Mouse (Mus musculus) cerebellum, adult 11-12 months (tissue): ENCODE results near the gene B230219D22Rik.
"Not testable (repeated sequence)": the region's sequence is repeated elsewhere in the genome, so short reads cannot be mapped to it uniquely, and the experiment has no call there.

Experiments used
- DNase-seq: peaks from one replicate; pipeline ENCODE4 v3.0.0; 2022

B230219D22Rik gene

DNA sequence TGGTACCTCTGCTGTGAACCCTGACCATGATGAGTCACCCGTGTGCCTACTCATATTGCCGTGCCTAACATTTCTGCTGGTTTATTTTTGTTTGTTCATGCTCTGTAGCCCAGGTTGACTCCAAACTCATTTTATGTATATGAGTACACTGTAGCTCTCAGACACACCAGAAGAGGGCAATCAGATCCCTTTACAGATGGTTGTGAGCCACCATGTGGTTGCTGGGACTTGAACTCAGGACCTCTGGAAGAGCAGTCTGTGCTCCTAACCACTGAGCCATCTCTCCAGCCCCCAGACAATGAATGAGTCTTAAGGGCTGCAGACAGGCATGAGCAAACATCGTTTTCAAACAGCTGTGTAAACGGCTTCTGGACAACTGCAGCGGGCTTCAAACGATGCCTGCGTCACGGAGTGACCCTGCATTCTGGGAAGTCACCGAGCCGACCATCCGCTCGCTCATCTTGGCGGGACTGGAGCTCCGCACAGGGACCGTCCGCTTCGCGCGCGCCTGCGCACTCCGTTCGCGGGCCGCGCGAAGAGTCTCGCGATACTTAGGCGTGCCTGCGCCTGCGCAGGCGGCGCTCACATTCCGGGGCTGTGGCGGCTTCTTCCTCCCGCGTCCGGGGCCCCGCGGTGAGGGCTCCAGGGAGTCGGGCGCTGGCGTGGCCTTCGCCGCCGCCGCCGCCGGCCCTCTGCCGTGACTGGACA lies at the start of gene B230219D22Rik:
Gene B230219D22Rik (plus strand): TSS at position 590 of the 708 bp plus-strand sequence.
- peak; percentile 93 for DNase-seq

- DNase-seq = no peak
These were observed 48.4 kb upstream of the B230219D22Rik start for GRCm38 (mm10) chr13:55644525-55644924.

- no peak for DNase-seq
These were observed 42.8 kb upstream of the B230219D22Rik start for GRCm38 (mm10) chr13:55650098-55650497.

GRCm38 (mm10) chr13:55650980-55651379 lies 41.9 kb upstream of the B230219D22Rik start:
- no peak for DNase-seq

DNA sequence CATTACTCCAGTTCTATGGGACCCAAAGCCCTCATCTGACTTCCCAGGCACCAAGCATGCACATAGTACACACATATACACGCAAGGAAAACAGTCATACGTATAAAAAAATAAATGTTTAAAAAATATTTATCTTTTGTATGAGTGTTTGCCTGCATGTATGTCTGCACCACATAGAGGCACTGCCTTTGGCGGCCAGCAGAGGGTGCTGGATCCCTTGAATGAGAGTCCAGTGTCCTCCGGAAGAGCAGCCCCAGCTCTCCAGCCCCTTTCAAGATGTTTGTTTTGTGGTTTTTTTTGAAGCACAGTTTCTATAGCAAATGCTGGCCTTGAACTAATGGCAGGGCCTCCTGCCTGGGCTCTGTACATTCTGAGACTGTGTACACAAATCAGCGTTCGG lies 24.4 kb upstream of the B230219D22Rik start:
- DNase-seq = no peak

- no peak for DNase-seq
These were observed 20.2 kb upstream of the B230219D22Rik start for GRCm38 (mm10) chr13:55672711-55673110.

DNA sequence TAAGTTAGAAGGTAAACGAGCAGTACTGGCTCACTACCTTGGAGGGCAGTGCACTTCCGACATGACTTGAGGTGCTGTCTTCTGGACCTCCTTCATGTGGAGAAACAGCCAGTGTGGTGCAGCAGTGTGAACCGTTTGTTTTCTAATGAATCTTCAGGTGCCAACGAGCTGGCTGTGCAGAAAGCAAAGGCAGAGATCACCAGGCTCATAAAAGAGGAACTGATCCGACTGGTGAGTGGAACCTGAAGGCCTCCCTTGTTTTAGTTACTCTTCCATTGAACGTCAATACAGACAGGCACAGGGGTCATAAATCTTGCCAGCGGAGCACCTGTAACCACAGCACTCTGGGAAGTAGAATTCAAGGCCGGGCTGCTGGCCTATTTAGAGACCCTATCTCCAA lies 15.6 kb upstream of the B230219D22Rik start:
- DNase-seq = no peak

GRCm38 (mm10) chr13:55682201-55682600 lies 10.7 kb upstream of the B230219D22Rik start:
- no peak for DNase-seq

DNA sequence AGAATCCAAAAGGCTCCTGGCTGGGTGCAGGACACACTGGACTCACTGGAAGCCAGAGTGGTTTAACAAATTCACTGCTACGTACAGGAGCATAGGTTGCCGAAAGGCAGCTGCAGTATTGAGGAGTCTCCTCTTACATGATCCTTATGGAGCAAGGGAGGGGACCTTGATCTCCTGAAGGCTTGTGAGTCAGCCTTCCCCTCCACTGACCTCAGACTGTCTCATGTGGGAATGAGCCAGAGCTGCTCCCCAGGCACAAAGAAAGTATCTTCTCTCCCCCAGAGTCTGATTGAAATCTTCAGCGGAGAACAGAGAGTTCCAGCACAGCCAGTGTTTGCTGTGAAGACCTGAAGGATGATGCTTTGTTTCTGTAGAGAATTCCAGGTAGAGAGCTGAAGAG lies 9.3 kb upstream of the B230219D22Rik start:
- no peak for DNase-seq

- no peak for DNase-seq
These were observed 6.8 kb upstream of the B230219D22Rik start for GRCm38 (mm10) chr13:55686107-55686633.

DNA sequence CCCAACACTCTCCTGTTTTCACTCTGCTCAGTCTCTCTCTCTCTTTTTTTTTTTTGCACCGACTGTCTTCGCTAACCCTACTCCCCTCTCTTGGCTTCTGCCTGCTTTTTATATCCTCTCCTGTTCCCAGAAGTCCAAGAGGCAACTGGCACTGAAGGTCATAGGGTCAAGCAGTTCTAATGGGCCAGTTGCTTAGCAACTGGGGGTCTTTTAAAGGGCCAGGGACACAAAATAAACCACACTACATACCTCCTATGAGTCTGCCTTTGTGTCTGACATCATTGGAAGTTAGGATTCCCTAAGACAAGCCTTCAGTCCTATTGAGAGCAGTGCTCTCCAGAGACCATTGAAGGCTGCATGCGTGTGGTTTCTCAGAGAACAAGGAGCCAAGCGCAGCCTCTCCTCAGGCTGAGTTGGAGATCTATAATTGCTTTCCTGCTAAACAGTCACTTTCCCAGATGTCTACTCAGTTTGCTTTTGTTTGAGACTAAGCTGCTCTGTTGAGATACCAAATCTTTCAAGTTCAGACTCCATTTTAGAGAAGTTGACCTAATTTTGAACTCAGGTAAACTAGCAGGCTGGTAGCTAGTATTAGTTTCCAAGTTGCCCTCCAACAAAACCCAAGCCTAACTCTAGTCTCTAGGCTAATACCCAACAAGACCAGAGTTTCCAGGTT lies 4.9 kb upstream of the B230219D22Rik start:
- DNase-seq = no peak

DNA sequence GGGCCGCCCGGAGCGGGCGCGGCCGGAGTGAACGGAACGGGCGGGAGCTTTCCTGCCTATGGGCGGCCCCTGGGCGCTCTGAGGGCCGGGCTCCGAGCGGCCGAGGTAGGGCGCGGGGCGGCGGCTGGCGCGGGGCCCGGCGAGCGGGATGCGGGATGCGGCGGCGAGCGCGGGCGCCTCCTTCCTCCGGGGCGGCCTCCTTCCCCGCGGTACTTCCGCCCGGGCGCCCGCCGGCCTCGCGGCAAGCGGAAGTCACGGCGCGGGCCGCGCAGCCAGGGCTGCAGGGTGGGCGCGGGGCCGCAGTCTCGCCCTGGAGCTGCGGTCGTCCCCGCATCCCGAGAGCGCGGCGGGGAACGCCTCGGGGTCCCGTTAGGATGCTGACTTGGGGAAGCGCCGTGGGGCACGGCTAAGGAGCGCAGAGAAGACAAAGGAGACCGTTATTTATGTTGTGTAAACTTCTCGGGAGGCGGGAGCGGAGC lies 358 bp downstream of the B230219D22Rik start:
- DNase-seq = no peak

DNA sequence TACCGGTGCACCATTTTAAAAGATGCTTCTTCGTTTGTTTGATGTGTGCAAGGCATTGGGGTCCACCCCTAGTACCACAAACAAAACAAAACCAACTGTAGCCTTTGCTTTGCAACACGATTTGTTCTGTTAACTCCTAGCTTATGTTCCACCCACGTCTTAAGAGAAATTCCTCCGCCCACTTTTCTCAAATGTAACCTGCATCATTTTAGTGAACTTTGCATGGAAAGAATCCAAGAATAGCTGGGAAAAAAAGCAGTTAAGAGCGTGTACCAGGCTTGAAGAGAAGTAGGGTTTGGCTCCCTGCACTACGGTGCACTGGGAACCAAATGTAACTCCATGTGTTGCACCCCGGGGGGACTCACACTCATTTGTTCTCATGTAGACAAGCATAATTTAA lies 1.2 kb downstream of the B230219D22Rik start:
- DNase-seq = no peak

GRCm38 (mm10) chr13:55695989-55696388 lies 3.1 kb downstream of the B230219D22Rik start:
- not testable (repeated sequence) for DNase-seq

- DNase-seq = no peak
These were observed 11.4 kb downstream of the B230219D22Rik start for GRCm38 (mm10) chr13:55704301-55704700.

DNA sequence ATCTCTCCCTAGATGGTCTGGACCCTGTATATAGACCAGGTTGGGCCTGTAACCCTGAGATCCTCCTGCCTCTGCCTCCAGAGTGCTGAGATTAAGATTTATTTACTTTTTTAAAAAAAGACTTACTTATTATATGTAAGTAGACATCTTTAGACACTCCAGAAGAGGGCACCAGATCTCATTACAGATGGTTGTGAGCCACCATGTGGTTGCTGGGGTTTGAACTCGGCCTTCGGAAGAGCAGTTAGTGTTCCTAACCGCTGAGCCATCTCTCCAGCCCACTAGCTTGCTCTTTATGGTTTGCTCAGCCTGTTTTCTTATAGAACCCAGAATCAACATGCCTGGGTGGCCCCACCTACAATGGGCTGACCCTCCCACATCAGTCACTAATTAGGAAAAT lies 19.9 kb downstream of the B230219D22Rik start:
- no peak for DNase-seq

GRCm38 (mm10) chr13:55714501-55715166 lies 21.7 kb downstream of the B230219D22Rik start, which contains the start of gene Txndc15:
Gene Txndc15 (plus strand): TSS chr13:55714650.
- peak; percentile 87 for DNase-seq

DNA sequence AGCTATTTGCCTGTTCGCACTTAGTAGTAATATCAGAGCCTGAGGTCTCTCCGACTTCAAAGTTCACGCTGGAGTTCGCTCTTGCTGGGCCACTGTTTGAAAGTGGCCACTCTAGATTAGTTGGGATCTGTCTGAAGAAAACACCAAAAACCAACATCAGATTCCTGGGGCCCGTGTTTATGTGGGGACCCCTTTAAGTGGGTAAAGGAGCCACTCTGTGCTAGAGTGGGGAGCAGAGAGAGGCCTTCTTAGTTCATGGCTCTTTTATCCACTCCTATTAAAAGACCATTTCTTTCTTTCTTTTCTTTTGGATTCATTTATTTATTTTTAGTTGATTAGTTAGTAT lies 22.2 kb downstream of the B230219D22Rik start:
- no peak for DNase-seq

DNA sequence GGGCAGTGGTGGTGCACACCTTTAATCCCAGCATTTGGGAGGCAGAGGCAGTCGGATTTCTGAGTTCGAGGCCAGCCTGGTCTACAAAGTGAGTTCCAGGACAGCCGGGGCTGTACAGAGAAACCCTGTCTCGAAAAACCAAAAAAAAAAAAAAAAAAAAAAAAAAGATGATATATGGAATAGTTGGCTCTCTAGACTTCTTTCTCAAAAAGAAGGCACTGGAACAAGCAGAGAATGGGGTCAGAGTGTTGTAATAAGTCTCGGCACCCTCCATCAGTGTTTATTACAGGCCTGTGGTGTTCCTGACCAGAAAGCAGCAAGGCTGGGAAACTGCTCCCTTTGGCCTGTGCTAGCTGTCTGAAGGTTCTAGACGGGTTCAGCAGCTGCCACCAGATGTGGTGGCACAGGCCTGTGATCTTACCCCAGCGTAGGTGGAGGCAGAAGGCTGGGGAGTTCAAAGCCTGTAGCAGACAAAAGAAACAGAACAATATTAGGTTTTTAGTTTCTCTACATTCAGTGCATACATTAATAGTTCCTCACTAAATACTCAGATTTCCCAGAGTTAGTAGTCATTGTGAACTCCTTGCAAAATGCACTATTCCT lies 23.1 kb downstream of the B230219D22Rik start:
- DNase-seq = no peak

- DNase-seq = peak; percentile 70
These were observed 28.6 kb downstream of the B230219D22Rik start for GRCm38 (mm10) chr13:55721516-55721915.

DNA sequence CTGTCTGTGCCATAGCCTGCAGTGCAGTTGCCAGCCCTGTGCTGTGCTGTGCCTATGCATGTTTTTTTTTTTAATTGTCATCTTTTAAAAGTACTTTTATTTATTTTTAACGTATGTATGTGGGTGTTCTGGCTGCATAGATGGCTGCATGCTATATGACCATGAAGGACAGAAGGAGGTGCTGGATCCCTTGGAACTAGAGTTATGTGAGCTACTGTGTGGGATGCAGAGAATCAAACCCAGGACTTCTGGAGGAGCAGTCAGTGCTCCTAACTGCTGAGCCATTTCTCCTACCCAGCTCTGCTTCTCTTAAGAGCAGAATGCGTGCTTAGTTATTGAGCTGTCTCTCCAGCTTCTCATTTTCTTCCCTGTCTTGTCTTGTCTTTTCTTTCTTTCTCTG lies 29.1 kb downstream of the B230219D22Rik start:
- DNase-seq = no peak

DNA sequence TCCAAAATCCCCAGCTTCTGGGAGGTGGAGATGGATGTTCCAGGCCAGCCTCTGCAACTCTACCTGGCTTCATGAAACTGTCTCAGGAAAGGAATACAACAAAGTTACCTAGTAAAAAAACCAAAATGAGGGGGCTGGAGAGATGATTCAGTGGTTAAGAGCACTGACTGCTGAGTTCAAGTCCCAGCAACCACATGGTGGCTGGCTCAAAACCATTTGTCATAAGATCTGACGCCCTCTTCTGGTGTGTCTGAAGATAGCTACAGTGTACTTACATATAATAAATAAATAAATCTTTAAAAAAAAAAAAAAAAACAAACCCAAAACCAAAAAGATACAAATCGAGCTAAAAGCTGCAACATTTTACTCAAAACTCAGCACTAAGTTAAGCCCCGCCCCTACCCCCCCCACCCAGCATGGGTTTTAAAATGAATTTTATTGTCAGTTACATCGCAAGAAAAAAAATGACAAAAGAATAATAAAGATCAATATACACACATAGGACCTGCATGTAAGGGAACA lies 33.7 kb downstream of the B230219D22Rik start:
- DNase-seq = peak; percentile 33
